Mouse (Mus musculus) adrenal gland, postnatal 36 days (tissue): ENCODE measurements around the gene Tchhl1. TPM values are rescaled to one million over a fixed set of nuclear protein-coding genes. Genes with fewer than 3 reads are reported as not detected.
A peak's percentile ranks its signal among the peaks of the same experiment; 100 is the strongest.

ENCODE experiments used
- DNase-seq, 2 experiments: peaks; one replicate each; pipeline ENCODE4 v3.0.0; 2021; ENCODE audit warnings: mixed read lengths in 1 of 2
- microRNA-seq: library from miRNA; unstranded; fragments of <30 nt; microRNA quantifications from one replicate; pipeline ENCODE4 v1.2.0, GENCODE M21; 2021
- total RNA-seq, 2 experiments: library from RNA; stranded (reverse); gene quantifications; 2 replicates each; pipeline ENCODE4 v1.2.3; 2021

Gene Tchhl1
- total RNA-seq, 2 experiments from 2014 or later, result 0.13 to 0.92 TPM

GRCm38 (mm10) chr3:93504536-93505189 is 36.1 kb downstream of the Tchhl1 start:
- no peak for DNase-seq

- peak; percentile 47 to 54 for DNase-seq
Observed at GRCm38 (mm10) chr3:93505960-93506863, 37.7 kb downstream of the Tchhl1 start.

GRCm38 (mm10) chr3:93506881-93507325 is 38.3 kb downstream of the Tchhl1 start:
- no peak for DNase-seq

- DNase-seq, result peak; percentile 12 to 19
Observed at GRCm38 (mm10) chr3:93509301-93509700, 40.7 kb downstream of the Tchhl1 start.

DNA sequence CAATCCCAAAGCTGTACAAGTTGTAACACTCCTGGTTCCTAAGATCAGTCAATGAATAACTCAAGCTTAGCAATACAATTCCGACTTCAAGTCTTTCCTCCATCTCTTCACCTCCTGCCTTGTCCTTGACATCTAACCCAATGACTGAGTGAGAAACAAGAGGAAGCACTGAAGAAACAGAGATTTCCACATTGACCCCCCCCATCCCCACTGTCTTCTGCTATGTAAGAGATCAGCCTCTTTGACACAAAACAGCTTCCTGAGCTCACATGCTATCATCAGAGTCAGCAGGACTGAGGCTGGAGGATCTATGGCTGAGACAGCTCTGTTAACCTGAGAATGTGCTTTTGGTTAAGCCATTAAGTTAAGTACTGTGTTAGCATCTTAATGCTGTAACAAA is 42.5 kb downstream of the Tchhl1 start:
- DNase-seq, result no peak

DNA sequence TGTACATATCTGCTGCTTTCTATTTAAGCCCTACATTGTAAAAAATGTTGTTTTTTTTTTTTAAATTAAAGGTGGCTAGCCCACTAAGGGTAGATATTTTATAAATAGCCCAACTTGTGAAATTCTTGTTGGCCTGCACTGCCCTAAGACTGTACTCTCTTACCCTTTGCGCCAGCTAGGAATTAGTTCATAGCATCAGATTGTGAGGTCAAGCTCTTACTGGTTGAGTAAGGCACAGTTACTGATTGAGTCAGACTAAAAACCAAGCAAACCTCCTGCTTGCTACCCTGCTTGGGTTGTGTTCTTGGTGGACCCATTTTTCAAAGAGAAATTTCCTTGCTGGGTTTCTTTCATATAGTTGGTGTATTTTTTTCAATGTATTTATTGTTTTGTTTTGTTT is 43.2 kb downstream of the Tchhl1 start:
- DNase-seq, result no peak

- DNase-seq, result no peak
Observed at GRCm38 (mm10) chr3:93512386-93513101, 44.0 kb downstream of the Tchhl1 start.

DNA sequence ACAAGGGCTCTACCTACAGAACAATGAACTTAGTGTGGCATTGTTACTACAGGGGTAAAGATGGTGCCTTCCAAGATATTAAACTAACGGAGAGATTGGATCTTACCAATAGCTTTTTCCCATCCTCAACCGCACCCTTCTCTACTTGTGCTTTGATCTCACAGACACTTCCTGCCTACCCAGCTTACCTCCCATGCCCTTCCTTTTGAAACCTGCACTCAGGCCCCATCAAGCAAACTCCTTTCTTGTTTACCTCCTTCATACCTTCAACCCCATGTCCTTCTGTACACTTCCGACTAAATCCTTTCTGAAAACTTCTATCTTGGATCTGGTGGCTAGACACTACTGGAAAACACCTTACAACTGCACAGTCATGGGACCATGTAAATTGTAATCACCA is 46.1 kb downstream of the Tchhl1 start:
- no peak for DNase-seq

DNA sequence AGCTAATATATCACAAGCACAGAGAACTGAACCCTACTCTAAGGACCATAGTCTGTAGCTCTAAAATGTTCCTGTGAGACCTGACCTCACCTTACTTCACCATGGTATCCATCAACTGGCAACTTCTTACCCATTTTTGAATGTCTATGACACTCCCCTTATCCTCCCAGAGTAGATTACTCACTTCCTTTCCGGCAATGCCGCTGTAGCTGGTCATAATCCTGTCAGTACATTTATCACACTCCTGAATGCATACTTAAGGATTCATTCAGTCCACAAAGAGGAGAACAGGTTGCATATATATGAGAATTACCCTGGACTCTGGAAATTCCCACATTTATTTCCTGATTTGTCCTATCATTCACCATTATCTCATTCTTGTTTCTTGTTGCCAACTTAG is 48.8 kb downstream of the Tchhl1 start:
- no peak for DNase-seq

DNA sequence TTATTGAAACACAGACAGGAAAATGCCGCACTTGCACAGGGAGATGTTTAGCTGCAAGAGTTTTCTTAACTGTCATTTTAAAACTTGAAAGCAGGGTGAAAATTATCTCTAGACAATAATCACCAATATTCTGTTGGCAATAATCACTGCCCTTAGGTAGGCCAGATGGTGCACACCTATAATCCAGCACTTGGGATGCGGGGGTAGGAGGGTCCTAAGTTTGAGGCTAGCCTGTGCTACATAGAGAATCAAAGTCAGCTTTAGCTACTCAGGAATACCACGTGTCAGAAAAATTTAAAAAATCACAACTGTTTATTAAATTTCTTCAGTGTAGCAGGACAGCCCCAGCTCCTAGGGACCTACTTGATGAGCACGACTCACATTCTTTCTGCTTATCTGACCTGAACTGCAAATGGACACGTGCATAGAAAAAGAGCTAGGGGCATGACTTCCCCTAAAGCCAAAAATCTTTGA is 51.3 kb downstream of the Tchhl1 start:
- DNase-seq, result no peak

DNA sequence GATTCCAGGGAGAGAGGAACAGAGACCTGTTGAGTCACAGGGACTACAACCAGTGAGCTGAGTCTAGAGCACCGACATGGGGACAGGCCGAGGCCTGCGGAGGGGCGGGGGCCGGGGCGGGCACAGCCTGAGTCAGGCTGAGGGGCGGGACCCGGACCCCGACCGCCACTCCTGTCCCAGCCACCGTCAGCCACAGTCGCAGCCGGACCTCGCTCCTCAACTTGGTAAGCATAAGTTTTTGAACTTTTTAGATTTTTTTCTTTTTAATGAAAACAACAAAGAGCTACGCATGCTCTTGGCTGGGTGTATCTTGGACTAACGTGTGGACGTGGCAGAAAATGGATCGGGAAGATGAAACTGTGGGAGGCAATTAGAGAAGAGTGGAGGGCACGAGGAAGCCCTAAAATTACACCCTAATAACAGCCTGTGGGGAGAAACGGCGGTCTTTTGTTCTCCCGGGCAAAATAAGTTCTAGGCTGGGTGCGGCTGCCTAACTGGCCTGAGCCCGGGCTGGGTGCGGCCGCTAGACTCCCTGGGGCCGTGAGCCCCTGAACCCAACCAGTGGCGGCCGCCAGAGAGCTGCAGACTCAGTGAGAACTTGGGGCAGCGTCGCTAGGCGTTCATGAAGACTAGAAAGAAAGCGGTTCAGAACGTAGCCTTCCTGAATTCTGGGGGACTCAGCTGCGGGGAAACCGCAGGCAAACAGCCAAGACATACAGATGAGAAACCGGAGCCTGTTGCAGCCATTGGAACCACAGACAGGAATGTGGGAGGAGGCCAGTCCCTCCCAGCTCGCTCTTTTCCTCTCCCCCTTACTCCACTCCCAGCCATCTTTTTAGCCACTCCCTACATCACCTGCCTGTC is 52.0 kb downstream of the Tchhl1 start, which contains the start of gene S100a11:
Gene S100a11, plus strand, starts transcription at position 159 of the 864 bp plus-strand sequence.
- peak; percentile 77 to 85 for DNase-seq

Small RNAs within 50 kb of the gene (microRNA-seq; reads per million reads assigned to microRNA genes)
- not detected for gene Gm22752

Other genes starting within 250 kb of the Tchhl1 start
- not detected for gene Flg, start 195.2 kb upstream of the Tchhl1 start, total RNA-seq
- gene Hrnr, start 149.0 kb upstream of the Tchhl1 start, total RNA-seq, result not detected
- not detected for gene Rptn, start 75.1 kb upstream of the Tchhl1 start, total RNA-seq
- under 1 TPM; 0.23 to 0.89 TPM for gene Tchh, start 26.4 kb upstream of the Tchhl1 start, total RNA-seq
- gene S100a11, start 51.7 kb downstream of the Tchhl1 start, total RNA-seq, result 100 to 1,000 TPM; 207 to 231 TPM
- 100 to 1,000 TPM; 166 to 192 TPM for gene S100a10, start 86.3 kb downstream of the Tchhl1 start, total RNA-seq
- under 1 TPM in 1 of 2 experiments, not detected in 1; 0.46 TPM for gene Tdpoz2, start 183.9 kb downstream of the Tchhl1 start, total RNA-seq
- not detected for gene Tdpoz1, start 207.6 kb downstream of the Tchhl1 start, total RNA-seq
- not detected for gene Gm37596, start 224.3 kb downstream of the Tchhl1 start, total RNA-seq